Mouse (Mus musculus) CD8-positive naive resting alpha-beta T cell, adult 2 months (primary cell): Measurements from ENCODE around the gene Trpm2.
"Not testable (repeated sequence)": the region's sequence is repeated elsewhere in the genome, so short reads cannot be mapped to it uniquely, and the experiment has no call there.

Experiments used
- DNase-seq, 2 experiments: peaks; one replicate each; pipeline ENCODE4 v3.0.0; 2022; ENCODE audit warnings: low read depth in 2 of 2, low spot score in 2 of 2

The Trpm2 gene

GRCm38 (mm10) chr10:77970481-77970880 lies at the start of gene Trpm2:
Gene Trpm2, minus strand, starts transcription at chr10:77970563.
- DNase-seq: no peak

GRCm38 (mm10) chr10:78019984-78020383 lies 49.6 kb upstream of the Trpm2 start:
- not testable (repeated sequence) for DNase-seq

- DNase-seq: no peak
Observed at GRCm38 (mm10) chr10:78019291-78019690, 48.9 kb upstream of the Trpm2 start.

GRCm38 (mm10) chr10:78018797-78019203 lies 48.4 kb upstream of the Trpm2 start:
- peak; percentile 61 to 73 for DNase-seq

- DNase-seq: no peak
Observed at GRCm38 (mm10) chr10:78016366-78016765, 46.0 kb upstream of the Trpm2 start.

GRCm38 (mm10) chr10:78015489-78015888 lies 45.1 kb upstream of the Trpm2 start:
- DNase-seq: no peak

- no peak for DNase-seq
Observed at GRCm38 (mm10) chr10:78012661-78013495, 42.5 kb upstream of the Trpm2 start.

- not testable (repeated sequence) for DNase-seq
Observed at GRCm38 (mm10) chr10:78011116-78011515, 40.8 kb upstream of the Trpm2 start.

- no peak for DNase-seq
Observed at GRCm38 (mm10) chr10:78010335-78010734, 40.0 kb upstream of the Trpm2 start.

- no peak for DNase-seq
Observed at GRCm38 (mm10) chr10:78009945-78010293, 39.6 kb upstream of the Trpm2 start, which contains the start of gene Pfkl. Gene Pfkl, minus strand, starts transcription at chr10:78010083.

- peak; percentile 93 to 97 for DNase-seq
Observed at GRCm38 (mm10) chr10:78009184-78009944, 39.0 kb upstream of the Trpm2 start.

GRCm38 (mm10) chr10:78008169-78008568 lies 37.8 kb upstream of the Trpm2 start:
- no peak for DNase-seq

- DNase-seq: no peak
Observed at GRCm38 (mm10) chr10:78007203-78007602, 36.8 kb upstream of the Trpm2 start.

- DNase-seq: no peak
Observed at GRCm38 (mm10) chr10:78005791-78006438, 35.6 kb upstream of the Trpm2 start.

GRCm38 (mm10) chr10:78004479-78005100 lies 34.2 kb upstream of the Trpm2 start:
- no peak for DNase-seq

GRCm38 (mm10) chr10:78002316-78002715 lies 32.0 kb upstream of the Trpm2 start:
- DNase-seq: no peak

- DNase-seq: no peak
Observed at GRCm38 (mm10) chr10:78001796-78002195, 31.4 kb upstream of the Trpm2 start.

- DNase-seq: no peak
Observed at GRCm38 (mm10) chr10:78000200-78000599, 29.8 kb upstream of the Trpm2 start.

GRCm38 (mm10) chr10:77995639-77996038 lies 25.3 kb upstream of the Trpm2 start:
- no peak for DNase-seq

- DNase-seq: no peak
Observed at GRCm38 (mm10) chr10:77985775-77986174, 15.4 kb upstream of the Trpm2 start.

GRCm38 (mm10) chr10:77984660-77985059 lies 14.3 kb upstream of the Trpm2 start:
- DNase-seq: peak; percentile 61 to 72
